In genomic region chr10:79534426-79534825, GRCm38 (mm10) we compare ENCODE assay signal across 17 mouse cellular contexts. TPM values are rescaled to one million over a fixed set of nuclear protein-coding genes. Genes with fewer than 3 reads are reported as not detected.
DNase-seq lines count a peak whose midpoint lies in the region; ATAC-seq and TF ChIP-seq lines count a peak whose summit lies in the region.
"Had no signal": no experiment of that assay in that cellular context is flagged by ENCODE, and none has a peak within 500 bp of the region (broad histone marks: within the 10 kb centered on the region; RNA-seq: fewer than 3 reads in every experiment).

No protein-coding gene starts in this region.

- H3K4me3 ChIP-seq in liver, embryonic 13.5 days (replicated peaks): no peak overlapping the region
- no peak overlapping the region for H3K4me3 ChIP-seq in liver, postnatal 0 days (ENCODE audit: low read depth, low read length)
- peak overlapping the region; percentile 90; the same call in 1 of the 2 replicates for H3K4me3 ChIP-seq in E14TG2a.4 (replicated peaks; ENCODE audit: low read length)
- H3K4me3 ChIP-seq in limb, embryonic 13.5 days: no peak overlapping the region

- peaks cover 26% of the 10 kb centered on the region for H3K4me1 ChIP-seq in liver, embryonic 13.5 days (replicated peaks)
- peaks cover 18% of the 10 kb centered on the region for H3K4me1 ChIP-seq in liver, postnatal 0 days (ENCODE audit: insufficient read depth)
- peaks cover 40% of the 10 kb centered on the region for H3K4me1 ChIP-seq in E14TG2a.4 (replicated peaks; ENCODE audit: low read depth, low read length)
- peaks cover 14% of the 10 kb centered on the region; the same call in 1 of the 2 replicates for H3K4me1 ChIP-seq in limb, embryonic 13.5 days

- no peak overlapping the region for H3K9ac ChIP-seq in liver, embryonic 13.5 days
- no peak overlapping the region for H3K9ac ChIP-seq in liver, postnatal 0 days (replicated peaks)
- H3K9ac ChIP-seq in limb, embryonic 13.5 days: no peak overlapping the region

- H3K27me3 ChIP-seq in liver, embryonic 13.5 days: peaks cover 5% of the 10 kb centered on the region; the same call in 1 of the 2 replicates
- H3K27me3 ChIP-seq in liver, postnatal 0 days (ENCODE audit: insufficient read depth, low read length): no peaks in the 10 kb centered on the region
- peaks cover 43% of the 10 kb centered on the region for H3K27me3 ChIP-seq in E14TG2a.4 (ENCODE audit: insufficient read depth, low read length)
- H3K27me3 ChIP-seq in limb, embryonic 13.5 days: no peaks in the 10 kb centered on the region

- DNase-seq in heart, adult 11 months: peak; percentile 87
- DNase-seq in heart, postnatal 14 days: no peak
- DNase-seq in liver, embryonic 13.5 days: no peak
- DNase-seq in liver, postnatal 0 days: no peak
- no peak for DNase-seq in thymus, postnatal 14 days
- DNase-seq in lung, postnatal 36 days: no peak
- DNase-seq: cerebellum, adult 2 months; gastrocnemius, adult 2 months; layer of hippocampus, postnatal 36 days; lung, postnatal 4 days had no signal

- H3K27ac ChIP-seq in liver, embryonic 13.5 days: no peak overlapping the region
- no peak overlapping the region for H3K27ac ChIP-seq in liver, postnatal 0 days (ENCODE audit: low read depth)
- H3K27ac ChIP-seq in limb, embryonic 13.5 days: no peak overlapping the region
- H3K27ac ChIP-seq: gastrocnemius, adult 2 months; heart, embryonic 13.5 days; hindbrain, postnatal 0 days had no signal

- intact Hi-C loops in heart, postnatal 14 days (cut with DNase I): no loop called here

- no peaks in the 10 kb centered on the region for H3K9me3 ChIP-seq in liver, embryonic 13.5 days (replicated peaks)
- H3K9me3 ChIP-seq in liver, postnatal 0 days (ENCODE audit: low read length): no peaks in the 10 kb centered on the region
- no peaks in the 10 kb centered on the region for H3K9me3 ChIP-seq in E14TG2a.4 (ENCODE audit: low read length)
- H3K9me3 ChIP-seq in limb, embryonic 13.5 days: no peaks in the 10 kb centered on the region
- H3K9me3 ChIP-seq: heart, embryonic 13.5 days had no signal

- WGBS in liver, embryonic 13.5 days (ENCODE audit: insufficient replicate concordance): 80% methylated on average over 2 of the region's 2 CpGs
- 83% methylated on average over 2 of the region's 2 CpGs for WGBS in liver, postnatal 0 days (ENCODE audit: insufficient replicate concordance)
- 83% methylated on average over 2 of the region's 2 CpGs for WGBS in limb, embryonic 13.5 days

- peaks cover 11% of the 10 kb centered on the region; the same call in 1 of the 2 replicates for H3K36me3 ChIP-seq in liver, embryonic 13.5 days
- no peaks in the 10 kb centered on the region; the same call in 1 of the 2 replicates for H3K36me3 ChIP-seq in liver, postnatal 0 days (replicated peaks; ENCODE audit: insufficient read depth, low read length)
- peaks cover 26% of the 10 kb centered on the region for H3K36me3 ChIP-seq in E14TG2a.4 (ENCODE audit: insufficient read depth, low read length)
- H3K36me3 ChIP-seq in limb, embryonic 13.5 days: peaks cover 21% of the 10 kb centered on the region

- no peak for ATAC-seq in liver, embryonic 13.5 days (ENCODE audit: low read depth)
- no peak for ATAC-seq in liver, postnatal 0 days
- no peak for ATAC-seq in limb, embryonic 13.5 days (ENCODE audit: low FRiP score, low read depth)

- H3K4me2 ChIP-seq in liver, embryonic 13.5 days: peak overlapping the region; percentile 93; the same call in 1 of the 2 replicates
- no peak overlapping the region for H3K4me2 ChIP-seq in liver, postnatal 0 days (ENCODE audit: low read depth, low read length)
- peak overlapping the region; percentile 96 for H3K4me2 ChIP-seq in limb, embryonic 13.5 days (replicated peaks)

- no peak for TF ChIP-seq EP300 in liver, postnatal 0 days (IDR thresholded peaks at IDR 0.05; ENCODE audit: low read depth)

- TF ChIP-seq CTCF in liver, postnatal 0 days (IDR thresholded peaks at IDR 0.05; ENCODE audit: low read depth): no peak
- no peak for TF ChIP-seq CTCF in E14TG2a.4 (conservative IDR thresholded peaks at IDR 0.05; ENCODE audit: low read length)

RNA-seq across cellular contexts. Expression of gene Plpp2, which starts 0.8 kb away (rescaled TPM):
- 1 to 10 TPM; 2.4 to 3.1 TPM for total RNA-seq in heart, postnatal 14 days (2021)
- 19.9 and 20.0 TPM in 2 replicates for polyA plus RNA-seq in liver, embryonic 13.5 days (2015; fragmentation: Nextera tagmentation; extraction: Ambion mirVana)
- polyA plus RNA-seq in liver, postnatal 0 days (2015; fragmentation: Nextera tagmentation; extraction: Ambion mirVana): 32.7 and 38.8 TPM in 2 replicates
- polyA plus RNA-seq in limb, embryonic 13.5 days (2015; fragmentation: Nextera tagmentation; extraction: Ambion mirVana): 22.6 and 23.2 TPM in 2 replicates

RNA-seq across cellular contexts. Expression of gene Mier2, which starts 20.6 kb away (rescaled TPM):
- 10 to 100 TPM in 1 of 2 experiments, 1 to 10 TPM in 1; 9.2 to 12.4 TPM for total RNA-seq in heart, postnatal 14 days (2021)
- 11.2 and 11.7 TPM in 2 replicates for polyA plus RNA-seq in liver, embryonic 13.5 days (2015; fragmentation: Nextera tagmentation; extraction: Ambion mirVana)
- 8.6 and 9.0 TPM in 2 replicates for polyA plus RNA-seq in liver, postnatal 0 days (2015; fragmentation: Nextera tagmentation; extraction: Ambion mirVana)
- 70.1 and 74.5 TPM in 2 replicates for polyA plus RNA-seq in limb, embryonic 13.5 days (2015; fragmentation: Nextera tagmentation; extraction: Ambion mirVana)

RNA-seq across cellular contexts. Expression of gene Theg, which starts 52.7 kb away (rescaled TPM):
- not detected for total RNA-seq in heart, postnatal 14 days (2021)
- polyA plus RNA-seq in liver, embryonic 13.5 days (2015; fragmentation: Nextera tagmentation; extraction: Ambion mirVana): not detected in 2 replicates
- not detected in 2 replicates for polyA plus RNA-seq in liver, postnatal 0 days (2015; fragmentation: Nextera tagmentation; extraction: Ambion mirVana)
- not detected in 2 replicates for polyA plus RNA-seq in limb, embryonic 13.5 days (2015; fragmentation: Nextera tagmentation; extraction: Ambion mirVana)
- total RNA-seq: gastrocnemius, adult 2 months; hindbrain, postnatal 0 days; liver, adult 2 months had no signal
- polyA plus RNA-seq: cerebellum, adult 2 months; forebrain, embryonic 11.5 days; heart, embryonic 13.5 days; hindbrain, postnatal 0 days; liver, adult 2 months; thymus, postnatal 0 days had no signal
